Mouse (Mus musculus): ENCODE results near the gene 4931408C20Rik.
A peak's percentile ranks its signal among the peaks of the same experiment; 100 is the strongest.

4931408C20Rik gene

GRCm38 (mm10) chr1:26686842-26687760 lies at the start of gene 4931408C20Rik:
Gene 4931408C20Rik (minus strand): TSS chr1:26687460.
- peak; percentile 72 for ATAC-seq (ENCODE audit: low TSS enrichment)

DNA sequence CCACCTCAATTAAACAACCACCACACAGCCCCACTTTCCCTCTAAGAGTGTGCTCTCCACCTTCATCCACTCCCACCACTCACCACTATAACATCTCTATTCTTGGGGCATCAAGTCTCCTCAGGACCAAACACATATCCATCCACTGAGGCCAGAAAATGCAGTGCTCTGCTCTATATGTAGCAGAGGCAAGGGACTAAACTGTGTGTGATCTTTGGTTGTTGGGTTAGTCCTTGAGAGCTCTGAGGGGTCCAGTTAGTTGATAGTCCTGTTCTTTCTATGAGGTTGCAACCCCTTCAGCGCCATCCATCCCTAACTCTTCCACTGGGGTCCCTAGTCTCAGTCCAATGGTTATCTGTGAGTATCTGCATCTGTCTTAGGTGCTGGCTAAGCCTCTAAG lies 666 bp upstream of the 4931408C20Rik start:
- ATAC-seq (ENCODE audit: low TSS enrichment) = peak; percentile 68

DNA sequence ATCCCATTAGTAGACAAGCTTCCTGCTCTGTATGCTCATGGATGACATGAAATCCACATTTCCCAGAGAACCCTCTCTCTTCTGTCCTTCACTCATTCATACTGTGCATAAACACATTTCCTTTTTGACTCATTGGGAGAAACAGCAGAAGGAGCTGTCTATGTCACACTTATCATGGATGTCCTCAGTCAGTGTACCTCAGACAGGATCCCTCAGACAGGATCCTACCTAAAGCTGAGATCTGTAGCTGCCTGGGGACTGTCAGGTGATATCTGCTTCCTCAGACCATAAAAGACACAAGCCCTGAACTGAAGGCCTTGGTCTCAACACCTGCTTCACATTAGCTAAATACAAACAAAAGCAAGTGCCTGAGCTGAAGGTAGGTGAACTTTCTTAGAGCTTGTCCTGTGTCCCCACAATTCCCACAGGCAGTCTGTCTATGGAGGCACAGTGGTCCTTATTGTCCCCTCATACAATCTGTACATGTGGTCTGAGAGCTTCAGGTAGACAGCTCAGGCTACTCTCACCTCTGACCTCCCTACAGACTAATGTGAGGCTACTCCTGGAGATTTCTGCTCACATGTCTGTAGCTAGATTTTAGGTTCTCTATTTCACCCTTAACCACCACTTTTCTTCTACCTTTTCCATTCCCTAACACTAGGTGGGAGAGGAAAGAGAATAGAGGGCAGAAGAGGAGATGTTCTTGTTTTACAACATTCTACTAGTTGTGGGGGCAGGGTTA lies 1.1 kb downstream of the 4931408C20Rik start:
- peak; percentile 42 for ATAC-seq (ENCODE audit: low TSS enrichment)

GRCm38 (mm10) chr1:26685383-26685782 lies 1.9 kb downstream of the 4931408C20Rik start:
- ATAC-seq (ENCODE audit: low TSS enrichment) = no peak

DNA sequence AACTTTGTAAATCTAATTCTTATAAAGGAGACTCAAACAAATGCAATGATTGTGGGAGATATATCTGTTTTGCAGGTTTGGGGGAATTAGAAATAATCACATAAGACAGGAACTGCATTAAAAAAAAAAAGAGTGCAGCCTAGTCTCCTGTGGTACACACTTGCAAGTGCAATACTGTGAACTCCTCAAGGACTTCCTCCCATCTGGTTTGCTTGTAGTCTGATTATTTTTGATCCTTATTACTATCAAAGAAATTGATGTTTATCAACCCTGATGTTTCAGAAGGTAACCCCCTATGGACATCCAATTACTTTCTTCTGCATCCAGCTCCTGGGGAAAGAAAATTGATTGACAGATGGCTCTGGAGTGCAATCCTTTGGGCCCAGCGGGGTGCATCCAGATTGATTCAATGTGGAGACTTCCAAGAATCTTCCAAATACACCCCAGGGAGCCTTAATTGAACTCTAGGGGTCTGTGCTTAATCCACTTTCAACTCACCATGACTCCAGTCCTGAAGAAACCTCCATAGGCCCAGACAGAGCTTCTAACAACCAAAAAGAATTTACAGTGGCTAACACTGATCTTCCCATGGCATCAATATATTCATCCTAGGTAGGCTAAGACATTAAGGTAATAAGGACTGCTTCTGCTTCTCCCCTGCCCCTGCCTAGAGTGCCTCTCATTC lies 37.4 kb downstream of the 4931408C20Rik start:
- no peak for ATAC-seq (ENCODE audit: low TSS enrichment)

GRCm38 (mm10) chr1:26636051-26636450 lies 51.2 kb downstream of the 4931408C20Rik start:
- no peak for ATAC-seq (ENCODE audit: low TSS enrichment)
